Mouse (Mus musculus) kidney, postnatal 14 days (tissue): Measurements from ENCODE around the gene Tgfbr2.

Experiments
- DNase-seq: peaks from one replicate; pipeline ENCODE4 v3.0.0; 2022; ENCODE audit warnings: mixed read lengths

Gene Tgfbr2

DNA sequence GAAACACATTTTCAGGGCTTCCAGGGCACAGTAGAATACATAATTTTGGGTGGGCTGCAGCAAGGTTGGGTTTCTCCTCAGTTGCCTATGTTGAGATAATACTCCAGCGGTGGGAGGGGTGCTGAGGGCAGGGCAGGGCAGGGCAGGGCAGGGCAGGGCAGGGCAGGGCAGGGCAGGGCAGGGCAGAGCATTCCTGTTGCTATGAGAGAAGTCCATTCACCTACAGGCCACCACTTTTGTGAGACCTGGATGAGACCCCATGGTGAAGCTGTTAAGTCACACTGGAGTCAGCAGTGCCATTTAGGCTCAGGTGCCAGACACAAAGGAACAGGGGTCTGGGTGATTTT, 18.3 kb upstream of the Tgfbr2 start:
- DNase-seq = no peak

DNA sequence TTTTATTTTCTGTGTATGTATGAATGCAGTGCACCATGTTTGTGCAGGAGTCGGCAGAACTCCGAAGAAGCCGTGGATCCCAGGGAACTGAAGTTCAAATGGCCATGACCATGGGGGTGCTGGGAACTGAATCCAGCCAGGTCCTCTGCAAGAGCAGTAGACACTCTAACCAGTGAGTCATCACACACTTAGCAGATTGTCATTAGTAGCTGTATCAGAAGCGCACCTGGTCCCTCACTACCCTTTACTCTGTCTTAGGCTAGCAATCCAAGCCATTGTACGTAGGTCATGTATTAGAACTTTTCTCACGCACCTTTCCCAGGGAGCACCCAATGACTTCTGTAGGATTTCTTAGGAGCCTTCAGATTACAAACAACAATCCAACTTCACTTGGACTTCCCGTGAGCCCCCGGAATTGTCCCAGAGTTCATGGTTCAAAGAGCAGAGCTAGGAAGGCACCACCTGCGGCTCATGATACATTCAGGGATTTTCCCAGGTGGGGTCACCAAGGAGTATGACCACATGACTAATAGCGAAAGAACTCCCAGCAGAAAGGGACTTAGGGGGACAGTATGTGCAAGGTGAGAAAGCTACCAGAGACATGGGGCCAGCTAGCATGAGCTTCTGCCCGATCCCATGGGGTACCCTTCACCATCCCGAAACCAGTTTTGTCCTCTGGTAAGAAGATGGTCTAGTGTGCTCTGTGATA, 17.8 kb upstream of the Tgfbr2 start:
- no peak for DNase-seq

DNA sequence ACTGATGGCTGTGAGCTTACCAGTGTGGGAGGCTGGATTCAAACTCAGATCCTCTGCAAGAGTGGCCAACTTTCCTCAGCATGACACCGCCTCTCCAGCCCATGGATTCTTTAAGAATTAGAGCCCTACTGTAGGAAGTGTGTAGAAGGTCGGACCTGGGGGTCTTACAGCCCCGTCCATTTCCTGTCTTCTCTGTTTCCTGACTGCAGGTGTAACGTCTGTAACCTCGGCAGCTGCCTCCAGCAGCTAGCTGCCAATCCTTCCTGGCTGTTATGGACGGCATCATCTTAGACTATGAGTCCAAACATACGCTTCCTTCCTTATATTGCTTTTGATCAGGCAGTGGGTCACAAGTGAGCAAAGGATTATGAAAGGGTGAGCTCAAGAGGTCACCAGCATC, 17.1 kb upstream of the Tgfbr2 start:
- no peak for DNase-seq

DNA sequence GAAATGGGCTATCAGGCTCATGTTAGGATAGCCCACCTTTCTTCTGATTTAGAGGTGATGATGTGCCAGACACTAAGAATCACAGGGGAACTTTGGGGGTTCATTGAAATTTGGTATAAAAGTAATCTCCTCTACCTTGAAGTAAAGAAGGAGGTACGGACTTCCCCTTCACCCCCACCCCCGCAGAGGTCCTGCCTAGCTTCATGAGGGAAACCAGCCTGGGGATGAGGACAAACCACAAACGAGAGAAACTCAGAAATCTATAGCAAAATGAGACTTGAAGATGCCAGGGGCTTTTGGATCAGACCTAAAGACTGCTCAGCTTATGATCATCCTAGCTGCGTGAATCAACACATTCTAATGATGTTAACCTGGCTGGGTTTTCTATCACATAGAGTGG, 14.7 kb upstream of the Tgfbr2 start:
- no peak for DNase-seq

DNA sequence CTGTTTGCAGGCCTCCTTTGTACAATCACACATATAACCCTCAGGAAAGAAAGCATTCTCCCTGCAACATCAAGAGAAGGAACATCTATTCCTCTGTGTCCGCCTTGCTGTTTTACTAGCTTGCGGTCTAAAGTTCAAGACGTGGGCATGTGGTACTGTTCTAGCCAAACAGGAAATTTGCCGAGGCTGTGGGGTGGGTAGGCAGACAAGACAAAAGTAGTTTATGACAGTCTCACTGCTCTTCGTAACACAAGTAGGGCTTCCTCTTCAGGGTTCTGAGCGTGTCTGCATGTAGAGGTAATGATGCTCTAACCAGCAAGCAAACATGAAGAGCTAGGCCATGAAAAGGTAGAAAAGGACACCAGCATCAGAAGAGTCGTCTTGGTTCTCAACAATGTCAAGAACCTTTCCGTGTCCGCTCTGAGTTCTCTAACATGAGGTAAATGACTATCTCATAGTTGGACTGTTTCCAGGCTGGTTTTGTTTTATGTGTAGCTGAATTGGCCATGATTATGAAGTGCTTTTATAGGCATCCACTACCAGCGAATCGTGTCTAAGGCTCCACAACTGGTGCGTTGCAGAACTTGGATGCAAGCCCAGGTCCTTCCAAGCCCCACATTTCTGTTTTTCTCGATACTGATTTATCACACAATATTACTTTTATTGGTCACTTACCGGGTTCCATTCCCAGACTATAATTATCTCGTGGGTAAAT, 13.9 kb upstream of the Tgfbr2 start:
- no peak for DNase-seq

DNA sequence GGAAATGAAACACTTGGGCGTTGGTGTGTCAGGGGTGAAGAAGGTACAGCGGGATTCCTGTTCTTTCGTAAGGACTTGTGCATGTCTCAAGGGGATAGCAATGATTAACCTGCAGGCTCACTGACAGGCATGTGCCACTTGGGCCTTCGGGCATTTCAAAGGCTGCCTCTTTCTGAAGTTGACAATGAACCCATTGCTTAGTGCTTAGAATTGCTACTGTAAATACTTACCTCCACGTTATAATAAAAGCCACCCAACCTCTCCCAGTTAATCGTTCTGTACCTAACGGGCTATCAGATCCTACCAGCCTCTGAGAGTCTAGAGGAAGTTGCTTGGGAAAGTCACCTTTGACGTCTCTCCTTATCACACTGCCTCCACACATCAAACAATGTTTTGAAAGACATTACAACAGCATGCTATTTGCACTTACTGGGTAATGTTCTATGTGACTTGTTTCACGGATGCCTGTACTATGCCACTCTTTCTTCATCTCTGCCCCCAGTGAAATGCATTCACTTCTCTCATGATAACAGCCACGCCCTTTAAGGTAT, 12.1 kb upstream of the Tgfbr2 start:
- DNase-seq = peak; percentile 43

DNA sequence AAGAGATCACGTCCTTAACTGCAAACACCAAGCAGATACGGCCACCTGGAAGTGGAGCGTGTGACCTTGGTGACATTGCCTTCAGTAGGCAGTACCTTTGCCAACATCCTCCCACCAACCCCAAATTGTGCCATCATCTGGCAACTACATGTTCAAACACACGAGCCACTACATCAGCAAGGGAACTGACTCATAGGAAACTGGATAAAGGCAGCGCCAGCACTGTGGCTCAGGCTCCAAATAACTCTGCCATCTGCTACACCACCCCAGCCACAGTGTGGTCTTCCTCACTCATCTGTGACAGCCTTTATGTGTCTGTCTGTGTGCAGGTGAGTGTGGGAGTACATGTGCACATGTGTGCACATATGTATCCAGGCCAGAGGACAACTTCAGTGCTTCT, 9.7 kb upstream of the Tgfbr2 start:
- DNase-seq = no peak

DNA sequence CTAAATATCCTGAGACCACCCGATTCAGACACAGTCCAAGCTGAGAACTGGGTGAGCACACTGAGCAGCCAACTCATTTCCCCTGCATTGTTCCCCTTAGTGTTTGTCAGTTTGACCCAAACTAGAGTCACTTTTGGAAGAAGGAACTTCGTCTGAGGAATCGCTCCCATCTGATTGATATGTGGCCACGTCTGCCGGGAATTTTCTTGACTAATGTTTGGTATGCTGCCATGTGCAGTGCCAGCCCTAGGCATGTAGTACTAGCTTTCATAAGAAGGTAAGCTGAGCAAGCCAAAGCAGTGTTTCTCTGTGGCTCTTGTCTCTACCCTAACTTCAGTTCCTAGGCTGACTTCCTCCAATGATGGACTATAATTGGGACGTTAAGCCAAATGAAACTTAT, 7.9 kb upstream of the Tgfbr2 start:
- no peak for DNase-seq

DNA sequence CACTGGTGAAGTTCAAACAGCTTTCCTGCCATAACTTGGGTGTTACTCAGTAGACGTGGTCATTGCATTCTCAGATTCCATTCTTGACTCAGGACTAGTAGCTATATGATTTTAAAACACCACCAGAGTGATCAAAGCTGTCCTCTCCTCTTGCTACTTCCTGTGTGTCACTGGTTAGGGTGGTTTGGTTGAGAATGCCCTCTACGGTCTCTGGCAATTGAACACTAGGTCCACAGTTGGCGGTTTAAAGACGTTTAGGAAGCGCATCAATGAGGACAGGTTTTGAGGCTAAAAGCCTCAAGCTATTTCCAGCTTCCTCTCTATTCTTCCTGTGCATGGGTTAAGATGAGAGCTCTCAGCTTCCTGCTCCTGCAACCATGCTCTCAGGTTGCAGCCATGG, 6.4 kb upstream of the Tgfbr2 start:
- DNase-seq = no peak

DNA sequence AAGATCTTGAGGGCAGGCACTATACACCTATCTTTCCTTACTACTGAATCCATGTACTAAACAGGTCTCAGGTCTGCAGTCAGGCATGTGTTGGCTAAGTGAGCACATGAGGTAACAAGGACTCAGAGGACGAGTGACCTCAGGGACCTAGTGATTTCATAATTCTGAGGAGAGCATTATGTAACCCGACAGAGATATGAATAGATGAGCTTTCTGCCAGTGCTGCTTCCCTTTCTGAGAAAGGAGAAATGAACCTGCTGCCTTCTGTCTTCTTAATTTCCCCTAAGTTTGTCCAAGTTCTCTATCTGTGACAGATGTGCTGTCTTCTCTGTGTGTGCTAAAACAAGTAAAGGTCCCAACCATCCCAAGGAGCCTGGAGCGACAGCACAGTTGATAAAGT, 3.0 kb upstream of the Tgfbr2 start:
- no peak for DNase-seq

DNA sequence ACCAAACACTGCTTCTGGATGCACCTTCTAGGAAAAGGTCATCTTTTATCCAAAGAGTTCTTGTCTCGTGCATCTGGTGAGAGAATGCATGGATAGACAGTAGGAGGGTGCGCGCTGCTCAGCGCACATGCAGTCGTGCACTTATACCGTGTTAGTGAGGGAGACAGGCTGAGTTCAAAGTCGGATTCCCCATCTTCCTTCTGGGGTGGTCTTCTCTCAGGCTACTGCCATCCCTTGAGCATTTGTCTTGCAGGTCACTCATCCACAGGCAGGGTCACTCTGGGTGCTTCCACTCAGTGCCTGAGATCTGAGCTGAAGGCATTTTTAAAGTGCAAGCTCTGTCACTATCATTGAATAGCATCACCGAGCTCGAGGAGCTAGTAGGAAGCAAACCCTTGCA, 1.9 kb upstream of the Tgfbr2 start:
- DNase-seq = no peak

DNA sequence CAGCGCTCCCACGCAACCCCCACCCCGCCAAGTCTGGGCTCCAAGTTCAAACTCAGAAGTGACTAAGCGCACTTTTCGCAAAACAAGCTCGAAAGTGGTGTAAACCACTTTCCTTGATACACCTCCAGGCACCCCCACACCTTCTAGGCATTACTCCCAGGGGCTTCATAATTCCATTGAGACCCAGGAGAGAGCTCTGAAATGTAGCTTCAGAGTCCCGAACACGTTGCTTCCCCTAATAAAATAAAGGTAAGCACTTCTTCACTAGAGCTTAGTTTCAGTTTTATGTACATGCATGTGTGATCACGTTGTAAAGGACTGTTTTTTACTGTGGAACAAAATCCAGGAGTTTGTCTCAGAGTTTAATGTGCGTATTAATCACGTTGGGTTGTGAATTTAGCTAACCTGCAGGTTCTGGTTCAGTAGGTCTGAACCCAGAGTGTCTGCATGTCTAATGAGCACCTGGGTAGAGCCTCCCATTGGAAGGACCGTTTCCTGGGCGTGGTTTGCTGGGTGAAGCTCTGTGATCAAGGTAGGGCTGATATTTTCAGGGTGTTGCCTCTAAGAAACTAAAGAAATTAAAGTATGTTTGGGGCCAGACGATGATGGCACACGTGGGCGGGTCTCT, 442 bp upstream of the Tgfbr2 start:
- peak; percentile 80 for DNase-seq

DNA sequence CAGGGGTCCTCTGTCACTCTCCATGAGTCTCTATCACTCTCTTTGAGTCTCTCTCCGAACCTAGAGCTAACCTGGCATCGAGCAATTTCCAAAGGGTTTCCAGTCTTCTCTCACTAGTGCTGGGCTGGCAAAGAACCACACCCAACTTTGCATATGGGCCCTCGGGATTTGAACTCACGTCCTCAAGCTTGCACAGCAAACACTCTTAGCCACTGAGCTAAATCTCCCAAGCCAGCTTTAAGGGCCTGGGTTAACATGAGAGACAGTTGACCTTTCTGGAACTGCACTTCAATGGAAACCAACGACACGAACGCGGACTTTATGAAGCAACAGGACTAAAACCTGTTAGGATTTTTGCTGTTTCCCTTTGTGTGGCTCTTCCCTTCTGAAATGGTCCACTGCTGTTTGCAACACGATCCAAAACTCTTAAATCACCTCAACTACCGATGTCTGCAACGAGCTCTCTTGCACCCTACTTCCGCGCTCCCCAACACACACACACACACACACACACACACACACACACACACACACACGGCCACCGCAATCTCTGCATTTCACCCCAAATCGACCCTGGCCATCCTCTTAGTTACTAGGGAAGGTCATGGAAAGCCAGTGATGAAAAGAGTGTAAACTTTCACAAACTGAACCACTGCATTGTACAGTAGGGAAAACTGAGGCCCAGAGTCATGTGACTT, 1.5 kb downstream of the Tgfbr2 start:
- DNase-seq = peak; percentile 29

DNA sequence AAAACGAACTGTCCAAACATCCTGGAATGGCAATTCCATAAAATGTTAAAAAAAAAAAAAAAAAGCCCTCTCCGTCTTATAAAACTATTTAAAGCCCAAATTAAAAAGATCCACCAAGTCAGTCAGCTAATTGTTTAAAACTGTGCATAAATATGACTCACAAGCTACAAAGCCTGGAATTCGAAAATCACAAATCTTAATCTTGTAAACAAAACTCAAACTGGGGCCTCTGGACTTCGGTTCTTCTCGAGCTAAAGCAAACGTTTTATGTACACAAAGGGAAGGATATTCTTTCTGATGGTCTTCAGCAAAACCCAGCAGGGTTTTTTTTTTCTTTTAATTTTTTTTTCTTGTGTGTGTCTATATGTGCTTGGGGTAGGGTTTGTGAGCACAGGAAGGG, 2.1 kb downstream of the Tgfbr2 start:
- no peak for DNase-seq

DNA sequence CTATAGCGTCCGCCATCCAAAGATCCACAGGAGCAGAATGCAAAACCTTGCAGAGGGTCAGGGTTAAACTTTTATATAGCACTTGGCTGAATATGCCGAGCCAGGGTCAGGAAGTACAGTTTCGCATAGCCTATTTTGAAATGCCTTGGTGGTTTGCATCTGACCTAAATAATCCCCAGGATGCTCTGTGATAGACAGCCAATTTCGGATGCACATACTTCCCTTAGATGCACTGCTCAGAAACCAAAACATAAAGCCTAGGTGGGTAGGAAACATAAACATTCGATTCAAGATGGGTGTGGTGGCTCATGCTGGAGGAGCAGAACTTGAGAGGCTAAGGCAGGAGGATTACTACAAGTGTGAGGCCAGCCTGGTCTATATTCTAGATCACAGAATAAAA, 6.1 kb downstream of the Tgfbr2 start:
- DNase-seq = no peak

DNA sequence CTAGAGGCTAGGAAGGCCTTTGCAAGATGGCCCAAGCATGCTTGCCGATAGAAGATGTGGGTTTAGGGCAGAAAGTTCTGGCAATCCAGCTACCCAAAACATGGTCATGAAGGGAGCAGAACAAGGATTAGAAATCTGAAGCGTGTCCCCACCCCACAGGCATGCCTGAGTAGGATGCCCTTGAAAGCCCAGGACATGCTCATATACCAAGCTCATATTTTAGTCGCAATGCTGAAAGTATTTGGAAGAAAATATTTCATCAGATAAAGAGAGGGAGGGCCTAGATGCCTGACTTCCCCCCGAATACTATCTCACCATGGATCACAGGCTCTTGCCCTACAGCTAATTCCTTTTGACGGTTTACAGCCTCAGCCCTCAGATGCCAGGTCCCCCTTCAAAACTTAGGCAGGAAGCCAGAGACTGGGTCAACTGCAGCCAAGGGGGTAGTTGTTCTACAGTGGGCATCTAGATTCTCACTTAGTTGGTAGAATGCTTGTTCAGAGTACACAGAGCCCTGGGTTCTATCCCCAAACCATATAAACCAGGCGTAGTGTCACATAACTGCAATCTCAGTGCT, 7.8 kb downstream of the Tgfbr2 start:
- DNase-seq = no peak

DNA sequence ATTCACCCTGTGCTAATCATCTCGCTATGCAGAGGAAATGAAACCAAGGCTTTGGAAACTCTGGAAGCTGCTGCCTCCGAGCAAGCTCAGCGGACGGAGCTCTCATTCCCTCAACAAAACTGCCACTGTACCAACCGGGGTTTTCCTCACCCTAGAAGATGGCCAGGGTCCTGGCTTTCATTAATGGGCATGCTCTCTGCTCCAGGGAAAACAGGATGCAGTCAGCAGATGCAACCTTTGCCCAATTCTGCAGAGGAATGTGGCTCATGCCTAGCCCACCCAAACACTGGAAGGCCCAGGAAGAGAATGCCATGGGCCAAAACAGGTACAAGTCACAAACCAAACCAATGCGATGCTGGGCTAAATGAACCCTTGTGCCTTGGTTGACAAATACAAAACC, 8.8 kb downstream of the Tgfbr2 start:
- no peak for DNase-seq

DNA sequence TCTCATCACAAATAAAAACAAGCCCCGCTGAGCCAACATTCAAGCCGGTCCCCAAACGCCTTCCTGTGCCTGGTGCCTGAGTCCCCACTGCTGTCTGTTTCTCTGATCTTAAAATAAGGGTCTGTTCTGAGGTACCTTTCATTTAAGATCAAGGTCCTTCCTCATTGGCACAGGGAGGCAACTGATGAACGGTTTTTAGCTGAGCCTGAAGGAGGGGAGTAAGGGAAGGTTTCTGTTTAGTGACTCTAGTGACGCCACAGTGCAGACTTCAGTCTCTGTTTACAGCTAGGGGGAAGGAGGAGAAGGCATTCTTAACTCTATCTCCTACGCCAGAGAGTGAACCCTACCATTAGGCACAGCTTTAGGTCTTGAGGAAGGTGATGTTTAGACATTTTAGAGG, 11.3 kb downstream of the Tgfbr2 start:
- DNase-seq = no peak

DNA sequence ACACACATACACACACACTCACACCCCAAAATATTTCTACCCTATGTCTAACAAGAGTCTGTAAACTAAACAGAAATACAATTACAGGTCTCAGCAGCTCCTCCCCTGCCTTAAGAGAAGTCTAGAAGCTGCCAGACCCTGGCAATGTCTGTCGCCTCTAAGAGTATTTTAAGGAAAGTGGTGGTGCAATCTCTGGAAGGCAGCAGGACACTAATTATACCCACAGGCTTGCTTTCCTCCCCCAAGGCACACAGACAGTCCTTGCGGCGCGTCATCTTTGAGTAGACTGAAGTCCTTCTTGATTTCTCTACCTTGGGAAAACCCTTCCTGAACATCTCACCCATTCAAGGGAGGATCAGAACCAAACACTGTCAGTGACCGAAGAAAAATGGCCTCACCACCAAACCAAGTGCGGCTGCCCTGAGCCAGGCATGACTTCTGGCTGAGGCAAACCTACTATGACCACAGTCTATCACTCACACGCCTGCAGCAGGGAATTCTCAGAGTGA, 12.2 kb downstream of the Tgfbr2 start:
- DNase-seq = no peak

DNA sequence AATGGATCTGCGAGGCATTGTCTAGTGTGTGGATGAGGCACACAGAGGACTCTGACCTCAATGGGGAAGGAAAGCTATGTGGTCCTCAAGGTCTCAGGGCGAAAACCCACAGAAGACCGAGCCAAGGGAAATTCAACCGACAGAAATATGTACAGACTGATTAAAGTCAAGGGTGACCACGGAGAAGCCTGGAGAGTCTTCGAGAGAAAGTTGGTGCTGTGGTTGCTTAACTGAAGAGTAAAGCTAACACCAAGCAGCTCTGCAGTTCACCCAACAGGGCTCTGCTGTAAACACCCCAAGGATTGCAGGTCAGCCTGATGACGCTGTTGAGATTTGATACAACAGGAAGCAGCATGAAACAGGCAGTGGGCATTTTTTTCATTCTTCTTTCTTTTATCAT, 14.3 kb downstream of the Tgfbr2 start:
- no peak for DNase-seq

DNA sequence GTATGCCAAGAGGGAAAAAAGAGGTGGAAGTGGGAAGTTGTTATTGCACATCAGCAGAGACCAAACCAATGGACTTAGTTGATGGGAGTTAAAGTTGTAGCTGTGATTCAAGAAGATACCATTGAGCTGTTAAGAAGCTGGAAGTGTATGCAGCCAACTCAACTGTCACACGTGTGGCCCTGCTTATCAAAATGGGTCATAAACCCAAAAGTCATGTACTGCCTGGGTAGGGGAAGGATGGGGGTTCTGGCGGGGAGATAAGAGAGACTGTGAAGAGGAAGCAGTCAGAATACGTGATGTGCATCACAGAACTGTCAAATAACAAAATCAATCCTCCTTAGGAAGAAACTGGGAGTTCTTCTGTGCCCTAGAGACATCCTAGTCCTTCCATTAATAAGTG, 15.1 kb downstream of the Tgfbr2 start:
- DNase-seq = no peak

DNA sequence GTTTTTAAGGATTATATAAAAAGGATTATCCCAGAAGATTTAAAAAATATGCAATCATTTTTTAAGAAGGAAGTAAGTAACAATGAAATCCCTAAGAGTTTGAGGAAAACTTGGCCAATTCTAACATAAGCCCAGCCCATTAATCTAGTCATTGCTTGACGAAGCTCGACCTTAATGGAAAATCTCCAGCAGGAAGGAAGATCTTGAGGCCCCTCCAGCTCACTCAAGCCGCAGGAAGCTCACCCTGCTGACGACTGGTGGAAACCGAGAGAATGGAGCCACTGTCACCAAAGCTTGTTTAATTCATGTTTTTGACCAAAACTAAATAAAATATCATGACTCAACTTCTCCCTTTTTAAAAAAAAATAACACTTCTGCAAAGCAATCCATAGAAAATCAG, 18.7 kb downstream of the Tgfbr2 start:
- DNase-seq = peak; percentile 63

DNA sequence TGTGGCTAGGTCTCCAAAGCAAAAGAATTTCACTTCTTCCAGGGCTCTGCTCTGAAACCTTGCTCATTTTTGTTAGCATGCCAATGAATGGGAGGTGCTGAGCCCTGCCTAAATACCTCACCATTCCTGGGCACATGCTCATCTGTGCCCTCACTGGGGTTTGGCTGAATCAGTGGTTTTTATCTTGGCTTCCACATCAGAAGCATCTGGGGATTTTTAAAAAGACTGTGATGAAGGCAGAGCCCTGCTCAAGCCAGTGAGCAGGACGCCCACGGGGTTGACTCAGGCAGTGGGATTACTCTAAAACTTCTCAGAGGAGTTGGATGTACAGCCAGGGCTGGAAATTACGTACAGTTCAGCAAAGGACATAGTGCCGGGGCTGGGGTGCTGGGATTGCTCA, 22.3 kb downstream of the Tgfbr2 start:
- no peak for DNase-seq
